Mouse (Mus musculus): ENCODE measurements at regions not wholly inside any gene's neighbourhood (a gene's known extent, or its start where the extent isn't known, plus 50 kb on each side); places are given as distances from the start of the nearest gene placed in this dataset.

- no peak overlapping the region for H3K9ac ChIP-seq (ENCODE audit: low read depth, low read length)
- WGBS = 82% methylated on average over 7 of the region's 7 CpGs
- no peaks in the 10 kb centered on the region for H3K36me3 ChIP-seq (ENCODE audit: control insufficient read depth, insufficient read depth)
- H3K4me3 ChIP-seq (ENCODE audit: low read depth, low read length) = no peak overlapping the region
- no peak for TF ChIP-seq CTCF (IDR thresholded peaks at IDR 0.05; ENCODE audit: low read depth)
- no peaks in the 10 kb centered on the region for H3K9me3 ChIP-seq (ENCODE audit: control insufficient read depth)
- no peaks in the 10 kb centered on the region for H3K27me3 ChIP-seq (replicated peaks; ENCODE audit: control insufficient read depth, insufficient read depth, low read length)
- H3K4me1 ChIP-seq (replicated peaks; ENCODE audit: control insufficient read depth, insufficient read depth, low read length) = no peaks in the 10 kb centered on the region
- no peak for ATAC-seq
- H3K4me2 ChIP-seq (replicated peaks; ENCODE audit: low read depth) = no peak overlapping the region
- no peak overlapping the region for H3K27ac ChIP-seq (ENCODE audit: low read depth, low read length)
Observed at GRCm38 (mm10) chr14:64511300-64511699, 407.2 kb downstream of the Prss52 start.

GRCm38 (mm10) chr14:64512726-64513125 is 408.6 kb downstream of the Prss52 start:
- Histone ChIP-seq H3K4me1 (replicated peaks; ENCODE audit: control insufficient read depth, insufficient read depth, low read length) (no peaks in the 10 kb centered on the region), H3K36me3 (ENCODE audit: control insufficient read depth, insufficient read depth) (no peaks in the 10 kb centered on the region), H3K9me3 (ENCODE audit: control insufficient read depth) (no peaks in the 10 kb centered on the region), H3K4me2 (replicated peaks; ENCODE audit: low read depth) (no peak overlapping the region), H3K4me3 (ENCODE audit: low read depth, low read length) (no peak overlapping the region), H3K27ac (ENCODE audit: low read depth, low read length) (no peak overlapping the region), H3K27me3 (replicated peaks; ENCODE audit: control insufficient read depth, insufficient read depth, low read length) (no peaks in the 10 kb centered on the region), H3K9ac (ENCODE audit: low read depth, low read length) (no peak overlapping the region)
- no peak for TF ChIP-seq CTCF (IDR thresholded peaks at IDR 0.05; ENCODE audit: low read depth)
- WGBS = 59% methylated on average over 7 of the region's 7 CpGs
- no peak for ATAC-seq

- no peak overlapping the region for H3K9ac ChIP-seq (ENCODE audit: low read depth, low read length)
- no peak for ATAC-seq
- 59% methylated on average over 7 of the region's 7 CpGs for WGBS
Observed at GRCm38 (mm10) chr14:64517584-64518195, 413.6 kb downstream of the Prss52 start.

GRCm38 (mm10) chr14:64524641-64525040 is 420.6 kb downstream of the Prss52 start:
- Histone ChIP-seq H3K27ac (ENCODE audit: low read depth, low read length) (no peak overlapping the region), H3K4me2 (replicated peaks; ENCODE audit: low read depth) (no peak overlapping the region), H3K4me1 (replicated peaks; ENCODE audit: control insufficient read depth, insufficient read depth, low read length) (0 out of 2 replicates have a peak, but pooled peaks cover 3% of the 10 kb centered on the region), H3K9ac (ENCODE audit: low read depth, low read length) (no peak overlapping the region), H3K36me3 (ENCODE audit: control insufficient read depth, insufficient read depth) (no peaks in the 10 kb centered on the region), H3K27me3 (replicated peaks; ENCODE audit: control insufficient read depth, insufficient read depth, low read length) (no peaks in the 10 kb centered on the region), H3K4me3 (ENCODE audit: low read depth, low read length) (no peak overlapping the region), H3K9me3 (ENCODE audit: control insufficient read depth) (no peaks in the 10 kb centered on the region)
- WGBS = 59% methylated on average over 8 of the region's 8 CpGs
- ATAC-seq = no peak
- TF ChIP-seq CTCF (IDR thresholded peaks at IDR 0.05; ENCODE audit: low read depth) = no peak

More at GRCm38 (mm10) chr14:64517584-64518195, 413.6 kb downstream of the Prss52 start:
- Histone ChIP-seq H3K4me1 (replicated peaks; ENCODE audit: control insufficient read depth, insufficient read depth, low read length) (no peaks in the 10 kb centered on the region), H3K4me2 (replicated peaks; ENCODE audit: low read depth) (no peak overlapping the region), H3K27ac (ENCODE audit: low read depth, low read length) (no peak overlapping the region), H3K36me3 (ENCODE audit: control insufficient read depth, insufficient read depth) (no peaks in the 10 kb centered on the region), H3K9me3 (ENCODE audit: control insufficient read depth) (no peaks in the 10 kb centered on the region), H3K27me3 (replicated peaks; ENCODE audit: control insufficient read depth, insufficient read depth, low read length) (no peaks in the 10 kb centered on the region), H3K4me3 (ENCODE audit: low read depth, low read length) (no peak overlapping the region)
- no peak for TF ChIP-seq CTCF (IDR thresholded peaks at IDR 0.05; ENCODE audit: low read depth)

GRCm38 (mm10) chr14:64525302-64526078 is 421.4 kb downstream of the Prss52 start:
- ATAC-seq = peak; percentile 73
- H3K4me1 ChIP-seq (replicated peaks; ENCODE audit: control insufficient read depth, insufficient read depth, low read length) = 0 out of 2 replicates have a peak, but pooled peaks cover 3% of the 10 kb centered on the region
- H3K9me3 ChIP-seq (ENCODE audit: control insufficient read depth) = no peaks in the 10 kb centered on the region
- H3K4me2 ChIP-seq (replicated peaks; ENCODE audit: low read depth) = no peak overlapping the region
- no peaks in the 10 kb centered on the region for H3K36me3 ChIP-seq (ENCODE audit: control insufficient read depth, insufficient read depth)
- H3K27ac ChIP-seq (ENCODE audit: low read depth, low read length) = no peak overlapping the region
- no peak overlapping the region for H3K9ac ChIP-seq (ENCODE audit: low read depth, low read length)
- H3K4me3 ChIP-seq (ENCODE audit: low read depth, low read length) = no peak overlapping the region
- 36% methylated on average over 10 of the region's 10 CpGs for WGBS
- no peak for TF ChIP-seq CTCF (IDR thresholded peaks at IDR 0.05; ENCODE audit: low read depth)
- H3K27me3 ChIP-seq (replicated peaks; ENCODE audit: control insufficient read depth, insufficient read depth, low read length) = no peaks in the 10 kb centered on the region

GRCm38 (mm10) chr14:64530541-64530940 is 426.5 kb downstream of the Prss52 start:
- Histone ChIP-seq H3K9me3 (ENCODE audit: control insufficient read depth) (no peaks in the 10 kb centered on the region), H3K36me3 (ENCODE audit: control insufficient read depth, insufficient read depth) (no peaks in the 10 kb centered on the region), H3K27me3 (replicated peaks; ENCODE audit: control insufficient read depth, insufficient read depth, low read length) (no peaks in the 10 kb centered on the region), H3K4me2 (replicated peaks; ENCODE audit: low read depth) (no peak overlapping the region), H3K4me1 (replicated peaks; ENCODE audit: control insufficient read depth, insufficient read depth, low read length) (no peaks in the 10 kb centered on the region), H3K4me3 (ENCODE audit: low read depth, low read length) (no peak overlapping the region), H3K9ac (ENCODE audit: low read depth, low read length) (no peak overlapping the region), H3K27ac (ENCODE audit: low read depth, low read length) (no peak overlapping the region)
- ATAC-seq = no peak
- 59% methylated on average over 3 of the region's 3 CpGs for WGBS
- no peak for TF ChIP-seq CTCF (IDR thresholded peaks at IDR 0.05; ENCODE audit: low read depth)

Measured in intestine, postnatal 0 days (tissue).